Mouse (Mus musculus): ENCODE data around the gene Gucy1b1. TPM values are rescaled to one million over a fixed set of nuclear protein-coding genes. Genes with fewer than 3 reads are reported as not detected.

Gucy1b1 gene
- polyA plus RNA-seq, 1 experiment, result 2.4 TPM

DNA sequence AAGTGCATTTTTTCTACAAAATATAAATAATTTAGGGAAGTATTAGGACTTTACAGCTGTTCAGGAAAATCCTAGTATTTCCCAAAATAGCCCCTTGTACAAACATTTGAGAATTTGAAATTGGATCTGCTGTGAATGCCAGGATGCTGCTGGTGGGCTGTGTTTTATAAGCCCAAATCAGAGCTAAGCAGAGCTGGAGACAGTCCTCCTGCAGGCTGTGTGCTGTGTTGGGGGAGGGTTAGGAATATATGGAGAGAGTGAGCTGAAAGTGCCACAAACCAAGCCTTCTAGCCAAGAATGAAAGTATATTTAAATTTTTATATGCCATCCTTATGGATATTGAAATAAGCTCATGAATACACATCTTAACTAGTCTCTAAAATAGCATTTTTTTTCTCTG lies 23.0 kb downstream of the Gucy1b1 start:
- Histone ChIP-seq H3K27ac (ENCODE audit: insufficient read depth, low read depth, low read length) (no peak overlapping the region), H3K4me3 (ENCODE audit: low read depth, low read length) (no peak overlapping the region), H3K36me3 (ENCODE audit: control insufficient read depth, insufficient read depth, low read length) (no peaks in the 10 kb centered on the region), H3K27me3 (ENCODE audit: control insufficient read depth, insufficient read depth, low read length) (no peaks in the 10 kb centered on the region), H3K4me1 (ENCODE audit: control insufficient read depth, insufficient read depth, insufficient read length, low read length) (no peaks in the 10 kb centered on the region)
- no peak for TF ChIP-seq POLR2A (IDR thresholded peaks at IDR 0.05; ENCODE audit: low read depth, low read length)
- TF ChIP-seq CTCF (IDR thresholded peaks at IDR 0.05; ENCODE audit: extremely low read depth, insufficient read length, insufficient replicate concordance, low read depth, low read length), result no peak

DNA sequence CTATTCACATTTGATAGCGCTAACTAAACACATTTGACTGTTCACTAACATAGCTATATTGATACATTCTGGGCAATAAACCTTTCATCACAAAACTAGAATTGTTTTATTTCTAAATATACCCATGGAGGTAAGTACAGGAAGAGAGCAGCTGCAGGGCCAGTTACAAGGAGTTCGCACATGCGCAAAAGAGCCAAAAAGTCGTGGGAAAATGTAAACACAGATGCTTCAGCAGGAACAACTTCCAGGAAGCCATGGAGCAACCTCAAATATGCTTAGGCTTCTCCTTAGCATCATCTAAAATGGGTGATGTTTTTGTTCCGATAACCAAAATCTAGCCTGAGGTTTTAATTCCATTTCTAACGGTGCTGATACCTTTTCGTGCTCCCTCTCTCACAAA lies 25.8 kb downstream of the Gucy1b1 start:
- no peak overlapping the region; the same call in 1 of the 2 replicates for H3K27ac ChIP-seq (ENCODE audit: insufficient read depth, low read depth, low read length)
- H3K4me3 ChIP-seq (ENCODE audit: low read depth, low read length), result no peak overlapping the region
- WGBS, result 59% methylated on average over 7 of the region's 7 CpGs
- no peaks in the 10 kb centered on the region for H3K4me1 ChIP-seq (ENCODE audit: control insufficient read depth, insufficient read depth, insufficient read length, low read length)
- no peak for TF ChIP-seq POLR2A (IDR thresholded peaks at IDR 0.05; ENCODE audit: low read depth, low read length)
- TF ChIP-seq CTCF (IDR thresholded peaks at IDR 0.05; ENCODE audit: extremely low read depth, insufficient read length, insufficient replicate concordance, low read depth, low read length), result no peak
- H3K36me3 ChIP-seq (ENCODE audit: control insufficient read depth, insufficient read depth, low read length), result no peaks in the 10 kb centered on the region
- no peaks in the 10 kb centered on the region for H3K27me3 ChIP-seq (ENCODE audit: control insufficient read depth, insufficient read depth, low read length)

DNA sequence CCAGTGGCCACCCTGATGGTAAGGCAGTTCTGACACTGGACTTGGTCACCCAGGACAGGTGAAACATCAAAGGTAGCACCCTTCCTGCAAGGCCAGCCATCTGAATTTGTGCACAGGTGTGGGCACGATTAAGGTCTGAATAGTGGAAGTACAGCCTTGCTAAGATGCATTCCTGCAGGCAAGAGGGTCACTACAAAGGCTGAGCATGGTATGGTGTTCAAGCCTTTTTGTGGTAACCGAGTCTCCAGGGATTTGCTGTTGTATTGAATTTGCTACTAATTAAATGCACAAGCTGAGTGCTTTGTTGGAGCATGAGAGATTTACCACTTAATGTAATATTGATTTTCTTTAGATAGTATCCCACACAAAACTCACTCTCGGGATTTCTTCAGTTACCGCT lies 26.4 kb downstream of the Gucy1b1 start:
- Histone ChIP-seq H3K27ac (ENCODE audit: insufficient read depth, low read depth, low read length) (no peak overlapping the region), H3K4me1 (ENCODE audit: control insufficient read depth, insufficient read depth, insufficient read length, low read length) (no peaks in the 10 kb centered on the region), H3K4me3 (ENCODE audit: low read depth, low read length) (no peak overlapping the region), H3K27me3 (ENCODE audit: control insufficient read depth, insufficient read depth, low read length) (no peaks in the 10 kb centered on the region), H3K36me3 (ENCODE audit: control insufficient read depth, insufficient read depth, low read length) (no peaks in the 10 kb centered on the region)
- WGBS, result 72% methylated on average over 4 of the region's 4 CpGs
- TF ChIP-seq POLR2A (IDR thresholded peaks at IDR 0.05; ENCODE audit: low read depth, low read length) (no peak), CTCF (IDR thresholded peaks at IDR 0.05; ENCODE audit: extremely low read depth, insufficient read length, insufficient replicate concordance, low read depth, low read length) (no peak)

DNA sequence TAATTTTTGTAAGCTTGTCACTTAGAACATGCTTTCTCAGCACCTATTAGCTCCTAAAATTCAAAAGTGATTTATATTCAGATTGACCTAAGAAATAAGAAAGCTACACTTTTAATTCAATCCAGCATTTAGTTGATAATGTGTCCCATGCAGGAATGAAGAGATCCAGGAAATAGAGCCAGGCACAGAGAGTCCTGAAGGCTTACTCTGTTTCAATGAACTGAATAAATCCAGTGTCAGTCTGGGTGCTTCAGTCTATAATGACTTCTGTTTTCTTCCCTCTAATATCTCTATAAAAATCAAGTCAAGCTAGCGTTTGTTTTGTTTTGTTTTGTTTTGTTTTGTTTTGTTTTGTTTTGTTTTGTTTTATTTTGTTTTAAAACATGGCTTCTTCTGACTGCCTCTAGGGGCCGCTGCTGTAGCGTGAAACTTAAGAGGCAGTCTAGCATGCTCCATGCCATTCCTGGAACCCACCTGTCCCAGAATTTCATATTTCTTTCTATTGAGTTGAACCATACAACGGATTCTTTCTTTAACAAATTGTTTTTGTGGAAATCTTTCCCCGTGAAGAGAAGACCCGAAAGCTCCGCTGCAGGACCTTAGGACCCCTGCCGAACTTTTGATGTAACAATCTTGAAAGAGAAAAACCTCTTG lies 27.3 kb downstream of the Gucy1b1 start:
- Histone ChIP-seq H3K4me1 (ENCODE audit: control insufficient read depth, insufficient read depth, insufficient read length, low read length) (no peaks in the 10 kb centered on the region), H3K27ac (ENCODE audit: insufficient read depth, low read depth, low read length) (no peak overlapping the region), H3K36me3 (ENCODE audit: control insufficient read depth, insufficient read depth, low read length) (no peaks in the 10 kb centered on the region), H3K27me3 (ENCODE audit: control insufficient read depth, insufficient read depth, low read length) (no peaks in the 10 kb centered on the region), H3K4me3 (ENCODE audit: low read depth, low read length) (no peak overlapping the region)
- TF ChIP-seq POLR2A (IDR thresholded peaks at IDR 0.05; ENCODE audit: low read depth, low read length), result no peak
- TF ChIP-seq CTCF (IDR thresholded peaks at IDR 0.05; ENCODE audit: extremely low read depth, insufficient read length, insufficient replicate concordance, low read depth, low read length), result peak; percentile 46; the same call in 1 of the 2 replicates
- 31% methylated on average over 8 of the region's 8 CpGs for WGBS

DNA sequence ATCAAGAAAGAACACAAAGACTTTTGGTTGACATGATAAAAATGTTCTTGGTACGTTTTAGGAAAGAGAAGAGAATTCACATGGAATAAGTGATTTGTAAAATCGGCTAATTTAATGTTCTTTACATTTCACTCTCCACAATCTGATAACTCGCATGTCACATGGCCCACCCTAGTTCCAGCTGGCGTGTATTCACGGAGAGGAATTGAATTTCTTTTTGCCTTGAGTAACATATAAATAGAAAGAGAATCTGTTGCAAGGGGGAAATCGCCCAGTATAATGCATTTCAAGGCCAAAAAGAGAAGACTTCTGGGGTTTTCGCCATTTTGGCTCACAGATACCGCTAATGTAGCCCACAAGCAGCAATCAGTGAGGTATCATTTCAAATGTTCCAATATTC lies 28.4 kb downstream of the Gucy1b1 start:
- Histone ChIP-seq H3K27me3 (ENCODE audit: control insufficient read depth, insufficient read depth, low read length) (no peaks in the 10 kb centered on the region), H3K36me3 (ENCODE audit: control insufficient read depth, insufficient read depth, low read length) (no peaks in the 10 kb centered on the region), H3K27ac (ENCODE audit: insufficient read depth, low read depth, low read length) (no peak overlapping the region), H3K4me1 (ENCODE audit: control insufficient read depth, insufficient read depth, insufficient read length, low read length) (no peaks in the 10 kb centered on the region), H3K4me3 (ENCODE audit: low read depth, low read length) (no peak overlapping the region)
- WGBS, result 82% methylated on average over 8 of the region's 8 CpGs
- TF ChIP-seq CTCF (IDR thresholded peaks at IDR 0.05; ENCODE audit: extremely low read depth, insufficient read length, insufficient replicate concordance, low read depth, low read length) (no peak), POLR2A (IDR thresholded peaks at IDR 0.05; ENCODE audit: low read depth, low read length) (no peak)

DNA sequence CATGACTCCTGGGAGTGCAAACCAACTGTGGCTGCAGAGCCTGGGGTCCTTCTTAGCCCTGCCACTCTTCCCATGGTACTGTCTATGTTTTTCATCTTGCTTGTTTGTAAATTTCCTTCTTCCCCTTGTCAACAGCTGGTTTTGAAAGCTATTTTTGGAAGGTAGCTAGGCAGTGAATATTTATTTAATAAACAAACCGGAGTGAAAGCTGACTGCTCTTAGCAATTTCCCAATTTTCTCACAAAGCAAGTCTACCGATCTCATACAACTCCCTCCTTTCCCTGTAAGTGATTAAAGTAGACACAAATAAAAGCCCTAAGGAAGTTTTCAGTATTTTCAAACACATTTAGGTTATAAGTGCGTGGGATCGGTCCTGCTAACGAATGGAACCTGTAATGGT lies 29.6 kb downstream of the Gucy1b1 start:
- WGBS, result 74% methylated on average over 5 of the region's 5 CpGs
- H3K36me3 ChIP-seq (ENCODE audit: control insufficient read depth, insufficient read depth, low read length), result no peaks in the 10 kb centered on the region
- TF ChIP-seq CTCF (IDR thresholded peaks at IDR 0.05; ENCODE audit: extremely low read depth, insufficient read length, insufficient replicate concordance, low read depth, low read length), result no peak
- H3K27ac ChIP-seq (ENCODE audit: insufficient read depth, low read depth, low read length), result no peak overlapping the region
- no peak overlapping the region for H3K4me3 ChIP-seq (ENCODE audit: low read depth, low read length)
- no peaks in the 10 kb centered on the region for H3K4me1 ChIP-seq (ENCODE audit: control insufficient read depth, insufficient read depth, insufficient read length, low read length)
- H3K27me3 ChIP-seq (ENCODE audit: control insufficient read depth, insufficient read depth, low read length), result no peaks in the 10 kb centered on the region

DNA sequence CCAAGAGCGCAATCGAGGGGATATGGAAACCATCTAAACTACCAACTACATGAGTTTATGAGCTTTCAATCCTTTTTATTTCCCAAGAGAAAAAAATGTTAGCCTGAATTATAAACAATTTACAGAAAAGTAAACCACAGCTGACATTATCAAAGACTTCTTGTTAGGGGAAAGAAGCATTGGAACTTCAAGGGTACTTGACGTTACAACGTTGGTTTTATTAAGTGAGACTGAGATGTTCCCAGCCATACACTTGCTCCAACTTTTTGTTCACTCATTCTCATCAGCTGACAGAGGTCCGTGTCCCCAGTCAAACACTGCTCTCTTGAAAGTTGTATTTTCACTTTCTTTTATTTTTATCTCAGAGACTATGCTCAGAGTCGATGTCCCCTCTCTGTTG lies 30.8 kb downstream of the Gucy1b1 start:
- 75% methylated on average over 6 of the region's 6 CpGs for WGBS
- no peaks in the 10 kb centered on the region for H3K27me3 ChIP-seq (ENCODE audit: control insufficient read depth, insufficient read depth, low read length)
- H3K27ac ChIP-seq (ENCODE audit: insufficient read depth, low read depth, low read length), result peak overlapping the region; percentile 41; the same call in 1 of the 2 replicates
- TF ChIP-seq CTCF (IDR thresholded peaks at IDR 0.05; ENCODE audit: extremely low read depth, insufficient read length, insufficient replicate concordance, low read depth, low read length), result no peak
- TF ChIP-seq POLR2A (IDR thresholded peaks at IDR 0.05; ENCODE audit: low read depth, low read length), result no peak
- H3K36me3 ChIP-seq (ENCODE audit: control insufficient read depth, insufficient read depth, low read length), result no peaks in the 10 kb centered on the region
- no peak overlapping the region for H3K4me3 ChIP-seq (ENCODE audit: low read depth, low read length)
- no peaks in the 10 kb centered on the region for H3K4me1 ChIP-seq (ENCODE audit: control insufficient read depth, insufficient read depth, insufficient read length, low read length)

Data from small intestine, adult 2 months (tissue).